Mouse (Mus musculus) testis, postnatal 10 days (tissue): Measurements from ENCODE around the gene Fgfr1op.
"Not testable (repeated sequence)": the region's sequence is repeated elsewhere in the genome, so short reads cannot be mapped to it uniquely, and the experiment has no call there.

Experiments
- DNase-seq: peaks from one replicate; pipeline ENCODE4 v3.0.0; 2021; ENCODE audit warnings: low spot score

Fgfr1op gene

GRCm38 (mm10) chr17:8164701-8165607, at the start of gene Fgfr1op:
Gene Fgfr1op, plus strand, starts transcription at chr17:8165501.
- not testable (repeated sequence) for DNase-seq

- not testable (repeated sequence) for DNase-seq
These were observed 48.9 kb upstream of the Fgfr1op start for GRCm38 (mm10) chr17:8116378-8116777.

- DNase-seq = not testable (repeated sequence)
These were observed 48.4 kb upstream of the Fgfr1op start for GRCm38 (mm10) chr17:8116928-8117327.

GRCm38 (mm10) chr17:8122974-8123373, 42.3 kb upstream of the Fgfr1op start:
- DNase-seq = not testable (repeated sequence)

GRCm38 (mm10) chr17:8124586-8124985, 40.7 kb upstream of the Fgfr1op start:
- not testable (repeated sequence) for DNase-seq

GRCm38 (mm10) chr17:8128326-8128993, 36.8 kb upstream of the Fgfr1op start:
- DNase-seq = not testable (repeated sequence)

GRCm38 (mm10) chr17:8129578-8129977, 35.7 kb upstream of the Fgfr1op start:
- not testable (repeated sequence) for DNase-seq

GRCm38 (mm10) chr17:8130849-8131248, 34.5 kb upstream of the Fgfr1op start:
- DNase-seq = not testable (repeated sequence)

GRCm38 (mm10) chr17:8138116-8138515, 27.2 kb upstream of the Fgfr1op start:
- not testable (repeated sequence) for DNase-seq

- not testable (repeated sequence) for DNase-seq
These were observed 25.1 kb upstream of the Fgfr1op start for GRCm38 (mm10) chr17:8140210-8140609.

GRCm38 (mm10) chr17:8143802-8144673, 21.3 kb upstream of the Fgfr1op start:
- not testable (repeated sequence) for DNase-seq

GRCm38 (mm10) chr17:8146931-8147330, 18.4 kb upstream of the Fgfr1op start:
- not testable (repeated sequence) for DNase-seq

- DNase-seq = peak; percentile 50
These were observed 17.6 kb upstream of the Fgfr1op start, which contains the start of the genes Gm49673 and Rnaset2a for GRCm38 (mm10) chr17:8147439-8148316. Gene Gm49673, minus strand, starts transcription at chr17:8147788. Gene Rnaset2a, minus strand, starts transcription at chr17:8148097.

GRCm38 (mm10) chr17:8155010-8155409, 10.3 kb upstream of the Fgfr1op start:
- not testable (repeated sequence) for DNase-seq

GRCm38 (mm10) chr17:8155982-8156381, 9.3 kb upstream of the Fgfr1op start:
- DNase-seq = not testable (repeated sequence)

GRCm38 (mm10) chr17:8158627-8159026, 6.7 kb upstream of the Fgfr1op start:
- not testable (repeated sequence) for DNase-seq

GRCm38 (mm10) chr17:8160969-8161368, 4.3 kb upstream of the Fgfr1op start:
- peak; percentile 65 for DNase-seq

- not testable (repeated sequence) for DNase-seq
These were observed 276 bp downstream of the Fgfr1op start for GRCm38 (mm10) chr17:8165608-8165945.

- DNase-seq = not testable (repeated sequence)
These were observed 676 bp downstream of the Fgfr1op start for GRCm38 (mm10) chr17:8165977-8166376.

- DNase-seq = not testable (repeated sequence)
These were observed 1.2 kb downstream of the Fgfr1op start for GRCm38 (mm10) chr17:8166454-8166853.

GRCm38 (mm10) chr17:8167436-8167835, 2.1 kb downstream of the Fgfr1op start:
- DNase-seq = not testable (repeated sequence)
